Mouse (Mus musculus): Measurements from ENCODE around the gene Tmem239. TPM values are rescaled to one million over a fixed set of nuclear protein-coding genes. Genes with fewer than 3 reads are reported as not detected.
"Not testable (repeated sequence)": the region's sequence is repeated elsewhere in the genome, so short reads cannot be mapped to it uniquely, and the experiment has no call there.

The Tmem239 gene
- total RNA-seq (2021) = not detected
- long read RNA-seq, experiment 1 = 0 reads
- long read RNA-seq, experiment 2 = 0 reads

- no peak for DNase-seq (ENCODE audit: low spot score in 2 of 2)
Observed at GRCm38 (mm10) chr2:130406178-130406577, at the start of gene Tmem239. Gene Tmem239, plus strand, starts transcription at chr2:130406478.

GRCm38 (mm10) chr2:130357551-130357950, 48.7 kb upstream of the Tmem239 start:
- no peak for DNase-seq (ENCODE audit: low spot score in 2 of 2)

GRCm38 (mm10) chr2:130358852-130359251, 47.4 kb upstream of the Tmem239 start:
- DNase-seq (ENCODE audit: low spot score in 2 of 2) = no peak

GRCm38 (mm10) chr2:130362511-130363026, 43.7 kb upstream of the Tmem239 start:
- peak; percentile 48 to 61 for DNase-seq (ENCODE audit: low spot score in 2 of 2)

- no peak for DNase-seq (ENCODE audit: low spot score in 2 of 2)
Observed at GRCm38 (mm10) chr2:130365211-130366094, 40.8 kb upstream of the Tmem239 start.

GRCm38 (mm10) chr2:130367386-130367785, 38.9 kb upstream of the Tmem239 start:
- DNase-seq (ENCODE audit: low spot score in 2 of 2) = no peak

- DNase-seq (ENCODE audit: low spot score in 2 of 2) = not testable (repeated sequence)
Observed at GRCm38 (mm10) chr2:130373026-130373425, 33.3 kb upstream of the Tmem239 start.

GRCm38 (mm10) chr2:130374951-130375350, 31.3 kb upstream of the Tmem239 start:
- no peak for DNase-seq (ENCODE audit: low spot score in 2 of 2)

GRCm38 (mm10) chr2:130383205-130383604, 23.1 kb upstream of the Tmem239 start:
- DNase-seq (ENCODE audit: low spot score in 2 of 2) = no peak

GRCm38 (mm10) chr2:130383895-130384294, 22.4 kb upstream of the Tmem239 start:
- DNase-seq (ENCODE audit: low spot score in 2 of 2) = no peak

- DNase-seq (ENCODE audit: low spot score in 2 of 2) = no peak
Observed at GRCm38 (mm10) chr2:130386212-130386611, 20.1 kb upstream of the Tmem239 start.

GRCm38 (mm10) chr2:130388796-130389195, 17.5 kb upstream of the Tmem239 start:
- DNase-seq (ENCODE audit: low spot score in 2 of 2) = no peak

GRCm38 (mm10) chr2:130390993-130391625, 15.2 kb upstream of the Tmem239 start:
- no peak for DNase-seq (ENCODE audit: low spot score in 2 of 2)

GRCm38 (mm10) chr2:130392836-130393235, 13.4 kb upstream of the Tmem239 start:
- DNase-seq (ENCODE audit: low spot score in 2 of 2) = no peak

GRCm38 (mm10) chr2:130395696-130396095, 10.6 kb upstream of the Tmem239 start:
- no peak for DNase-seq (ENCODE audit: low spot score in 2 of 2)

GRCm38 (mm10) chr2:130397186-130397985, 8.9 kb upstream of the Tmem239 start, which contains the start of gene Cpxm1:
Gene Cpxm1, minus strand, starts transcription at chr2:130397574.
- DNase-seq (ENCODE audit: low spot score in 2 of 2) = no peak

GRCm38 (mm10) chr2:130398091-130398490, 8.2 kb upstream of the Tmem239 start:
- peak in 1 of 2 experiments; percentile 39 for DNase-seq (ENCODE audit: low spot score in 2 of 2)

GRCm38 (mm10) chr2:130400046-130400445, 6.2 kb upstream of the Tmem239 start:
- DNase-seq (ENCODE audit: low spot score in 2 of 2) = no peak

GRCm38 (mm10) chr2:130401891-130402290, 4.4 kb upstream of the Tmem239 start:
- DNase-seq (ENCODE audit: low spot score in 2 of 2) = no peak

GRCm38 (mm10) chr2:130404939-130405338, 1.3 kb upstream of the Tmem239 start, which contains the start of the genes Gm28372 and 1700020A23Rik:
Gene Gm28372, plus strand, starts transcription at chr2:130405239.
Gene 1700020A23Rik, plus strand, starts transcription at chr2:130405259.
- no peak for DNase-seq (ENCODE audit: low spot score in 2 of 2)

GRCm38 (mm10) chr2:130408194-130408593, 1.9 kb downstream of the Tmem239 start:
- no peak for DNase-seq (ENCODE audit: low spot score in 2 of 2)
